Mouse (Mus musculus) neural tube, embryonic 13.5 days (tissue): ENCODE data around the gene Bicdl1. TPM values are rescaled to one million over a fixed set of nuclear protein-coding genes. Genes with fewer than 3 reads are reported as not detected.
A peak's percentile ranks its signal among the peaks of the same experiment; 100 is the strongest.
"Not testable (repeated sequence)": the region's sequence is repeated elsewhere in the genome, so short reads cannot be mapped to it uniquely, and the experiment has no call there.

Experiments used
- ATAC-seq: fragments of 200-750 bp; cut with Nextera tagmentation; 2 replicates; pipeline ENCODE4 v1.8.0; 2017; ENCODE audit warnings: low read depth, mild to moderate bottlenecking, moderate TSS enrichment, moderate library complexity
- H3K27ac ChIP-seq: fragments of 300-500 bp; sonication (generic); replicated peaks from 2 replicates; pipeline ENCODE4 v1.5.1; 2015; ENCODE audit warnings: moderate library complexity, mild to moderate bottlenecking, inconsistent platforms
- H3K27me3 ChIP-seq: fragments of 300-500 bp; sonication (generic); 2 replicates; pipeline ENCODE4 v1.6.1; 2015; ENCODE audit warnings: mild to moderate bottlenecking, inconsistent platforms
- H3K36me3 ChIP-seq: fragments of 300-500 bp; sonication (generic); 2 replicates; pipeline ENCODE4 v1.6.1; 2015; ENCODE audit warnings: mild to moderate bottlenecking, inconsistent platforms
- H3K4me1 ChIP-seq: fragments of 300-500 bp; sonication (generic); replicated peaks from 2 replicates; pipeline ENCODE4 v1.6.1; 2015; ENCODE audit warnings: inconsistent platforms
- H3K4me2 ChIP-seq: fragments of 300-500 bp; sonication (generic); 2 replicates; pipeline ENCODE4 v1.6.1; 2015; ENCODE audit warnings: inconsistent platforms, mild to moderate bottlenecking, moderate library complexity
- H3K4me3 ChIP-seq: fragments of 300-500 bp; sonication (generic); 2 replicates; pipeline ENCODE4 v1.5.1; 2015; ENCODE audit warnings: mild to moderate bottlenecking, inconsistent platforms
- H3K9ac ChIP-seq: fragments of 300-500 bp; sonication (generic); 2 replicates; pipeline ENCODE4 v1.6.1; 2015; ENCODE audit warnings: moderate library complexity, mild to moderate bottlenecking, inconsistent platforms
- H3K9me3 ChIP-seq: fragments of 300-500 bp; sonication (generic); 2 replicates; pipeline ENCODE4 v1.6.1; 2016; ENCODE audit warnings: inconsistent platforms
- WGBS: fragments of 180-500 bp; shearing (Covaris S2); methylation state at CpG from one replicate; pipeline ENCODE4 v1.1.7; 2015; 5-methylcytosine and 5-hydroxymethylcytosine counted together
- polyA plus RNA-seq: library from polyadenylated mRNA; unstranded; fragments of >200 nt; fragmentation: Nextera tagmentation; extraction: Ambion mirVana; gene quantifications from 2 replicates; pipeline ENCODE4 v1.2.1, GENCODE M21; 2015

Gene Bicdl1
- polyA plus RNA-seq, 1 experiment from 2014 or later, result 23.0 TPM

DNA sequence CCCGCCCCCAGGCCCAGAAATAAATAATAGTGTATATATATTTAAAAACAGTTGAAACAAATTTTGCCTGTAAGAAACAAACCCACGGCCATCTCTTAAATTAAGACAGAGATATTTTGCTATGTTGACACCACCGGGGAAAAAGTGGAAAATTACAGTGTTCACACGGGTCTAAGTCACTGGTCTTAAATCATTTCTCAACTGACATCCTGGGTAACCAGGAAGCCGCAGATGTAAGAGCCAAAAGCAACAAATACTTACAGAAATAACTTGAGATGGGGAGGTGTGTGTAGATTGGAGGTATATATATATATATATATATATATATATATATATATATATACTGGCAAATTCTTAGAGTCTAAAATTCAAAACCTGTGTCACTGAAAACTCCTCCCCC, 21.5 kb upstream of the Bicdl1 start:
- no peaks in the 10 kb centered on the region for H3K36me3 ChIP-seq
- H3K4me2 ChIP-seq, result no peak overlapping the region
- WGBS, result 84% methylated on average over 5 of the region's 5 CpGs
- H3K9ac ChIP-seq, result no peak overlapping the region
- ATAC-seq, result no peak
- H3K4me1 ChIP-seq, result no peaks in the 10 kb centered on the region
- H3K27ac ChIP-seq, result no peak overlapping the region
- H3K9me3 ChIP-seq, result no peaks in the 10 kb centered on the region
- H3K27me3 ChIP-seq, result no peaks in the 10 kb centered on the region
- H3K4me3 ChIP-seq, result no peak overlapping the region

DNA sequence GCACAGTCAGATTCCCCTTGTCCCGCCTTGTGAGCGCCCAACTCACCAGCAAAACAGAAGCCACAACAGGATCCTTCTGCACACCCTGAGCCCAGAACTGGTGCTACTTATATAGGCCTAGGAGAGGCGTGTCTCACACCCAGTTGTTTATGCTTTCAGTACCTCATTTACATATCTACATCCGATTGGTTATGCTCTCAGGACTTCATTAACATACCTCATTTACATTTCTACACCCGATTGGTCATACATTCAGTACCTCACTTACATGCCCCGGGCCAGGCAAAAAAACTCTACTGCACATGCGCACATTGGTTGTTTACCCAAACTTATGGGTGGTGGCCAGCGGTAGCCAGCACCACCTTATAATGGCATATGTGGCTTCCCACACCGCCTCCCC, 20.5 kb upstream of the Bicdl1 start:
- not testable (repeated sequence) for H3K27me3 ChIP-seq, H3K27ac ChIP-seq, H3K36me3 ChIP-seq, H3K9ac ChIP-seq, H3K4me2 ChIP-seq, ATAC-seq, H3K4me3 ChIP-seq, H3K9me3 ChIP-seq, H3K4me1 ChIP-seq
- 62% methylated on average over 9 of the region's 9 CpGs for WGBS

DNA sequence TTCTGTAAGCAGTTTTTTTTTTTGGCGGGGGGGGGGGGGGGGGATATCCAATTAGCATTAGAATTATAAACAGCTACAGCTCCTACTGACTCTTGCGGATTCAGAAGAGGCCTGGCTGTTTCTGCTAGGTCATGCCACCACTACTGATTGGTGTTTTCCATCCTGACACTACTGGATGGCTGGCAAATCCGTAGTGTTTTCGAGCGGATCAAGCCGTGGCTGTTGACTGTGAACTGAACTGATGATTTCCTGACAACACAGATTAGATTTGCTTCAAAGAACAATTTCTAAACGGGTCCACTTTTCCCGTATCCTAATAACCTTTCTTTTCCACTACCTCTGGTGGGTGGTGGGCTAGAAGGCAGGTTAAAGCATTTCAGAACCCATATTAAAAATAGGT, 16.9 kb upstream of the Bicdl1 start:
- no peaks in the 10 kb centered on the region for H3K4me1 ChIP-seq
- ATAC-seq, result no peak
- H3K27ac ChIP-seq, result no peak overlapping the region
- no peaks in the 10 kb centered on the region for H3K9me3 ChIP-seq
- H3K27me3 ChIP-seq, result no peaks in the 10 kb centered on the region
- H3K36me3 ChIP-seq, result no peaks in the 10 kb centered on the region
- 59% methylated on average over 8 of the region's 8 CpGs for WGBS
- no peak overlapping the region for H3K9ac ChIP-seq
- H3K4me3 ChIP-seq, result no peak overlapping the region
- no peak overlapping the region for H3K4me2 ChIP-seq

DNA sequence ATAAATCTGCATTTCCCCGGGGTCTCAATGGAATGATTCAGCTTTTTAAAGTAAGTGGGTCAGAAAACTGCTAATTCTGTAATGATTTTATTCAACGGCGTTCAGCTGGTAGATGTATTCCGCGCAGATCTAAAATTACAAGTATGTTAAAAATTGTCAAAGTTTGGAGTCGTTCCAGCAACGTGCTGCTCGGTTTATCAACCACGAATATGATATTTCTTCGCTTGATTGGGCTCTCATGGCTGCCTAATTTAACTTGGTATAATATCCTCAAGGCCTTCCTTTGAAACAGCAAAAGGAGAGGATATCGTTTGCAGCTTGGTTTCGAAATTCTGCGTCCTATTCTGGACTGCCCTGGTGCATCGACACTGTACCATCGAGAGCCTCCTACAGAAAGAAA, 13.9 kb upstream of the Bicdl1 start:
- H3K9ac ChIP-seq, result no peak overlapping the region
- no peak overlapping the region for H3K4me2 ChIP-seq
- H3K4me1 ChIP-seq, result no peaks in the 10 kb centered on the region
- H3K27me3 ChIP-seq, result no peaks in the 10 kb centered on the region
- WGBS, result 87% methylated on average over 15 of the region's 15 CpGs
- H3K27ac ChIP-seq, result no peak overlapping the region
- H3K9me3 ChIP-seq, result no peaks in the 10 kb centered on the region
- H3K4me3 ChIP-seq, result no peak overlapping the region
- no peaks in the 10 kb centered on the region for H3K36me3 ChIP-seq
- no peak for ATAC-seq

DNA sequence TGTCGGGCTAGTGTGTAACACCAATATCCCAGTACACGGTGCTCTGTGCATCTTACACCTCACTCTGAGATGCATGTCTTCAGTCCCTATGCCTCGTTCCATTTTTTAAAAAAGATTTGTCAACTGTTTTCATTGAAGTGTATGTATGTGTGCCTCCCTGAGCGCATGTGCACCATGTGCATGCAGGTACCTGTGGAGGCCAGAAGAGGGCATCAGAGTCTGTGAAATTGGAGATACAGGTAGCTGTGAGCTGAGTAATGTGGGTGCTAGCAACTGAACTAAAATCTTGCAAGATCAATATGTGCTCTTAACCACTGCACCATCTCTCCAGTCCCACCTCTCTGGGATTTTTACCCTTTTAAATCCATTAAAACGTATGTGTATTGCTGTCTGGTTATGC, 6.6 kb upstream of the Bicdl1 start:
- Histone ChIP-seq H3K9me3 (no peaks in the 10 kb centered on the region), H3K36me3 (no peaks in the 10 kb centered on the region), H3K27ac (no peak overlapping the region), H3K4me3 (no peak overlapping the region), H3K9ac (no peak overlapping the region), H3K4me2 (no peak overlapping the region), H3K27me3 (peaks cover 6% of the 10 kb centered on the region; the same call in 1 of the 2 replicates), H3K4me1 (peaks cover 3% of the 10 kb centered on the region; the same call in 1 of the 2 replicates)
- WGBS, result 91% methylated on average over 5 of the region's 5 CpGs
- ATAC-seq, result no peak

DNA sequence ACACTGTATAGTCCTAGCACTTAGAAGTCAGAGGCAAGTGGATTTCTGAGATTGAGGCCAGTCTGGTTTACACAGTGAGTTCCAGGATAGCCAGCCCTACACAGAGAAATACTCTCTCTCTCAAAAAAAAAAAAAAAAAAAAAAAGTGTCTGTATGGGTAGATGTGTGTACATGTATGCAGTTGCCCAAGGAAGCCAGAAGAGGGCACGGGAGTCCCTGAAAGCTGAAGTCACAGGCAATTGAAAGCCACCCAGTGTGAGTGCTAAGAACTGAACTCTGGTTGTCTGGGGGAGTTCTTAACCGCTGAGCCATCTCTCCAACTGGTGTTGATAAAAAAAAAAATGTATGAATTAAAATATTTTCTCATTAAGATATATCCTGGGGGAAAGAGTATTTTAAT, 3.1 kb upstream of the Bicdl1 start:
- Histone ChIP-seq H3K36me3 (no peaks in the 10 kb centered on the region), H3K9me3 (no peaks in the 10 kb centered on the region), H3K4me3 (no peak overlapping the region), H3K27me3 (peaks cover 16% of the 10 kb centered on the region), H3K4me2 (no peak overlapping the region), H3K9ac (no peak overlapping the region), H3K27ac (no peak overlapping the region), H3K4me1 (peaks cover 18% of the 10 kb centered on the region)
- WGBS, result 83% methylated on average over 2 of the region's 2 CpGs
- no peak for ATAC-seq

DNA sequence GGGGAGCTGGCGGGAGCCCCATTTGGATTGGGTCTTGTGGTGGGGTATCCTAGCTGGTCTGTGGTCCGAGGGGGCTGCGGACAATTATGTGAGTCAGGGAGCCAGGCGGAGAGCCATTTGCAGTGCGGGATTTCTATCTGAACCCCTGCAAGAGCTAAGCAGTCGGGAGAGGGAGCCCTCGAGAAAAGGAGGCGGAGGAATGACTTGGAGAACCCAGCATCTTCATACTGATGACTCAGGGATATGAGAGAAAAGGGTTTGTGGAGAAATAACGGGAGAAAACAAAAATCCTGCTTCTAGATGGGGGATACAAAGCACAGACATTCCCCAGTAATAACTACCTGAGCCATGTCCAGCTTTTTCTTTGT, 1.4 kb upstream of the Bicdl1 start:
- peak overlapping the region; percentile 90 for H3K9ac ChIP-seq
- peaks cover 22% of the 10 kb centered on the region for H3K27me3 ChIP-seq
- no peaks in the 10 kb centered on the region for H3K36me3 ChIP-seq
- no peaks in the 10 kb centered on the region for H3K9me3 ChIP-seq
- peak overlapping the region; percentile 78 for H3K4me3 ChIP-seq
- H3K4me1 ChIP-seq, result peaks cover 24% of the 10 kb centered on the region
- peak overlapping the region; percentile 71 for H3K4me2 ChIP-seq
- WGBS, result 2% methylated on average over 9 of the region's 9 CpGs
- peak; percentile 82 for ATAC-seq
- peak overlapping the region; percentile 98 for H3K27ac ChIP-seq

DNA sequence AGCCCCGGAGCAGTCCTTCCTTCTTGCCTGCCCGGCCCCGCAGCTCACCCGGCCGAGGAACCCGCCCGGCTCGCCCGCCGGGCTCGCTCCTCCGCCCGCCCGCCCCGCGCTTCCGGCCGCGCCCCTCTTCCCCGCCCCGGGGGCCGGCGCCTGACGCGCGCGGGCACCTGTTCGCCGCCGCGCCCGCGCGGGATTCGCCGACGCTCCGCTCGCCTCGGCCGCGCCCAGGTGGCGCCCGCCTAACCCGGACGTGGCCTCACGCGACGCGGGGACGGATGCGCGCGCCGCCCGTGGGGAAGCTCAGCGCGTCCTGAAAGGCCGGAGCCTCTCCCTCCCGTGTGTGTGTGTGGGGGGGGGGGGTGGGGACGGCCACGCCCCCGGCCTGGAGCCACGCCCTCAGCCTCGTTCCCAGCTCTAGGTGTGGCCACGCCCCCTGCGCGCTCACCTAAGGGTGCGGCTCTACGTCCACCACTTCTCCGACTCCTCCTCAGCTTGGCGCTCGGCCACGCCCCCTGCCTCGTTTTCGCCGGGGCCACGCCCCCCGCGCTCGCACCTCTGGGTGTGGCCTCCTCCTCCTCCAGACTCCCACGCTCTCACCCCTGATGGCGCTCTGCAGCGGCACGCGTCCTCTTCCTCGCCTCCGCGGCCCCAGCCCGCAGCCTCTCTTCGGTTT, 891 bp upstream of the Bicdl1 start:
- Histone ChIP-seq H3K9ac (peak overlapping the region; percentile 90), H3K9me3 (no peaks in the 10 kb centered on the region), H3K4me3 (peak overlapping the region; percentile 78), H3K4me1 (peaks cover 24% of the 10 kb centered on the region), H3K4me2 (peak overlapping the region; percentile 71), H3K27ac (peak overlapping the region; percentile 98), H3K36me3 (no peaks in the 10 kb centered on the region), H3K27me3 (peaks cover 22% of the 10 kb centered on the region)
- peak; percentile 89 for ATAC-seq
- WGBS, result under 1% methylated on average over 63 of the region's 91 CpGs

DNA sequence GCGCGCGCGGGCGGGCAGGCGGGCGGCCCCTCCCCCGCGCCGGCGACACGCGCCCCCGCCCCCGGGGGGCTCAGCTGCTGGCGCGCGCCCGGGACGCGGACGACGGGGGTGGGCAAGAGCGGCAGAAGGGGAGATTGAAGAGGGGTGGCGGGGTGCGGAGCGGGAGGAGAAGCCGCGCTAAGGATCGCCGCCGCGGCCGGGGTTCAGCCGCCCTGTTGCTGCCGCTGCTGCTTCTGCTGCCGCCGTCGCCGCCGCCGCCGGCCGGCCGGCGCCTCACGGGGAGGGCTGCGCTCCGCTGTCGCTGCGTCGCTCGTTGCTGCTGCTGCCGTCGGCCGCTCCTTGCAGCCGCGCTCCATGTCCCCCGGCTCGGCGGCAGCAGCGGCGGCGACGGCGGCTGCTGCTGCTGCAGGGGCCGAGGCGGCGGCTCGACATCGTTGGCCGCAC, 333 bp upstream of the Bicdl1 start:
- H3K36me3 ChIP-seq, result no peaks in the 10 kb centered on the region
- H3K9me3 ChIP-seq, result no peaks in the 10 kb centered on the region
- H3K9ac ChIP-seq, result peak overlapping the region; percentile 90
- under 1% methylated on average over 38 of the region's 72 CpGs for WGBS
- peaks cover 24% of the 10 kb centered on the region for H3K4me1 ChIP-seq
- ATAC-seq, result peak; percentile 19
- peak overlapping the region; percentile 98 for H3K27ac ChIP-seq
- H3K4me2 ChIP-seq, result peak overlapping the region; percentile 71
- peak overlapping the region; percentile 78 for H3K4me3 ChIP-seq
- H3K27me3 ChIP-seq, result peaks cover 22% of the 10 kb centered on the region

DNA sequence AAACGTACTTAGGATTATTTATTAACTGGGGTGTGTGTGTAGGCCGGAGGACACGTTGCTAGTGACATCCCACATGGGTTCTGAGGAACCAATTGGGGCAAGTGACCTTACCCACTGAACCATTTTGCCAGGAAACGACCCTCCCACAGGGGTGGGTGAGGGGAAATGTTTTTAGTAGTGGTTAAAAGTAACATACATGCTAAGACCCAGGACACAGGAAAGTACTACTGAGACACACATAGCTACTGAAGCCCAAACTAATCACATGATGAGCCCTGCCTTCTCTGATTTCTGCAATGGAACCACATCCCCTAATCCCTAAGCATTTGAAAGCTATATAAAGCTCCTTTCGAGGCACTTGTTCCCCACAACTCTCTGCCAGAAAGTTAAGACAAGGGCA, 1.1 kb downstream of the Bicdl1 start:
- peaks cover 22% of the 10 kb centered on the region for H3K27me3 ChIP-seq
- 66% methylated on average over 5 of the region's 5 CpGs for WGBS
- peak overlapping the region; percentile 78 for H3K4me3 ChIP-seq
- H3K36me3 ChIP-seq, result no peaks in the 10 kb centered on the region
- H3K9me3 ChIP-seq, result no peaks in the 10 kb centered on the region
- H3K4me2 ChIP-seq, result peak overlapping the region; percentile 71
- no peak for ATAC-seq
- H3K27ac ChIP-seq, result 0 out of 2 replicates have a peak overlapping the region, but pooled peaks have one; percentile 98
- H3K4me1 ChIP-seq, result peaks cover 24% of the 10 kb centered on the region
- peak overlapping the region; percentile 90 for H3K9ac ChIP-seq

DNA sequence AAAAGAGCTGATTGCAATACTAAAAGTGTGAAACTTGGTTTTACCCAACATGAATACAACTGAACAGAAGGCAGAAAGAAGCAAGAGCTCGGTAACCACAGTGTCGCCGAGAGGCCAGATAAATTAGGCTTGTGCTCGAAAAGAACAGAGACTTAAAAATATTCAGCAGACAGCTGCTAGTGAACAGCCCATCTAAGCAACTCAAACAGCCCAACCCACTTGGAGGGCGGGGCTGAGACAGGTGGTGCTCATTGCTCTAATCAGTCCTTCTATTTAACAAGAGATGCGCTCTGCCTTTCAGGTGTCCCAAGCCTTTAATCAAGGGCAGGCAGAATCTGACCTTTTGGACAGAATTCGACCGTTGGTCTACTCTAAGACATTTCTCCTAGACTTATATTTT, 4.8 kb downstream of the Bicdl1 start:
- peaks cover 16% of the 10 kb centered on the region for H3K27me3 ChIP-seq
- H3K9me3 ChIP-seq, result no peaks in the 10 kb centered on the region
- ATAC-seq, result no peak
- peaks cover 29% of the 10 kb centered on the region for H3K4me1 ChIP-seq
- H3K4me2 ChIP-seq, result no peak overlapping the region
- no peak overlapping the region for H3K9ac ChIP-seq
- WGBS, result 81% methylated on average over 8 of the region's 8 CpGs
- no peak overlapping the region for H3K4me3 ChIP-seq
- H3K36me3 ChIP-seq, result peaks cover 16% of the 10 kb centered on the region
- no peak overlapping the region for H3K27ac ChIP-seq

DNA sequence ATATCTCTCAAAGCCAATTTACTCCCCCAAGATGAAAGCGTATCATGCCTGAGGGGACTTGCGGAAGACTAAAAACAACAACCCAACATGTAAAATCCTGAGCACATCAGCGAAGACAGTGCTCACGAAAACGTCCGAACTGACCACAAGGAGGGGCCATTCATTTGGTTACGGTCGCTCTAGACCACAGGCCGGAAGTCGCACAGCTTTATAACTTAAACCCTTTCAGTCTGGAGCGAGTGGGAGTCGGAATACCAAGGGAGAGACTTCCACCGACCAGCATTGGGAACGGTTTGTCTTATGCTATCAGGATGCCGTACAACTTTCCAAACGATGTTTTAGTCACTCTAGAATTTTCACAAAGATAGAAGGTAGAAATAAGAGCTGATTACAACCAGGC, 5.4 kb downstream of the Bicdl1 start:
- 82% methylated on average over 16 of the region's 16 CpGs for WGBS
- no peak overlapping the region for H3K27ac ChIP-seq
- ATAC-seq, result no peak

DNA sequence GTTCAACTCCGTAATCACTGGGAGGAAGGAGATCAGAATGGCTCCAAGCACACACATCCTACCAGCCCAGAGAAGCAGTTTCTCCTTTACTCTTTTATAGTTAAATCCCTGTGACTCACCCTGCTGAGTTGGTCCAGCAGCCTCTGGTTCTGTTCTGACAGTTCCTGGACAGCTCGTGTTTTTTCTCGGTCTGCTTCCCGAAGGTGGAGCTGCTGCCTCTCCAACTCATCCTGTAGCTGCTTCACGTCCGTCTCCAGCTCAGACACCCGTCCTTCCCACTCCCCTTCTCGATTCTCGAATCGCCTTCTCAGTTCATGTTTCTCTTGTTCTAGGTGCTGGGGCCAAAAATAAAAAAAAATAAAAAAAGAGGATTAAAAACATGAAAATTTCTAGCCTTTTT, 7.0 kb downstream of the Bicdl1 start:
- Histone ChIP-seq H3K4me3 (no peak overlapping the region), H3K4me1 (peaks cover 25% of the 10 kb centered on the region), H3K27ac (no peak overlapping the region), H3K9ac (no peak overlapping the region), H3K4me2 (no peak overlapping the region), H3K36me3 (peaks cover 16% of the 10 kb centered on the region), H3K27me3 (peaks cover 4% of the 10 kb centered on the region), H3K9me3 (no peaks in the 10 kb centered on the region)
- no peak for ATAC-seq
- whole genome bisulfite sequencing, result 92% methylated on average over 10 of the region's 10 CpGs

More for the DNA sequence above, 5.4 kb downstream of the Bicdl1 start:
- no peak overlapping the region for H3K9ac ChIP-seq
- H3K36me3 ChIP-seq, result peaks cover 16% of the 10 kb centered on the region
- no peak overlapping the region for H3K4me2 ChIP-seq
- no peak overlapping the region for H3K4me3 ChIP-seq
- no peaks in the 10 kb centered on the region for H3K9me3 ChIP-seq
- H3K27me3 ChIP-seq, result peaks cover 16% of the 10 kb centered on the region
- peaks cover 35% of the 10 kb centered on the region for H3K4me1 ChIP-seq
